Mouse (Mus musculus): ENCODE data around the gene H2-DMb1.

Gene H2-DMb1

GRCm38 (mm10) chr17:34123111-34123510 is 29.8 kb upstream of the H2-DMb1 start:
- DNase-seq (ENCODE audit: low read depth, low spot score): no peak

GRCm38 (mm10) chr17:34123518-34123917 is 29.4 kb upstream of the H2-DMb1 start:
- DNase-seq (ENCODE audit: low read depth, low spot score): no peak

DNA sequence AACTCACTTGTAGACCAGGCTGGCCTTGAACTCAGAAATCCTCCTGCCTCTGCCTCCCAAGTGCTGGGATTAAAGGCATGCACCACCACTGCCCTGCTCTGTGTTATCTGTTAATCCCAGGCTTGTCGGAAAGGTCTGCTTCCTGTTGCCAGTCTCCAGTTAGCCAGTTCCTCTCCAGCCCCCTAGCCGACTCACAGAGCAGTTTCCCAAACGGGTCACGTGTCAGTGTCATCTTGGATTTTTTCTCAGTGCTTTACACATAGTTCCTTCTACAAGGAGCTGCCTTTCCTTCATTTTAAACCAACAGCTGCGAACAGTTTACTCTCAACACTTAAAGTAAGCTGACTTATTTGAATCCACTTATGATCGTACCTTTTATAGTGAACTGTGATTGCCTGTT is 28.2 kb upstream of the H2-DMb1 start:
- no peak for DNase-seq (ENCODE audit: low read depth, low spot score)

- DNase-seq (ENCODE audit: low read depth, low spot score): no peak
Observed at GRCm38 (mm10) chr17:34126826-34127420, 25.9 kb upstream of the H2-DMb1 start.

DNA sequence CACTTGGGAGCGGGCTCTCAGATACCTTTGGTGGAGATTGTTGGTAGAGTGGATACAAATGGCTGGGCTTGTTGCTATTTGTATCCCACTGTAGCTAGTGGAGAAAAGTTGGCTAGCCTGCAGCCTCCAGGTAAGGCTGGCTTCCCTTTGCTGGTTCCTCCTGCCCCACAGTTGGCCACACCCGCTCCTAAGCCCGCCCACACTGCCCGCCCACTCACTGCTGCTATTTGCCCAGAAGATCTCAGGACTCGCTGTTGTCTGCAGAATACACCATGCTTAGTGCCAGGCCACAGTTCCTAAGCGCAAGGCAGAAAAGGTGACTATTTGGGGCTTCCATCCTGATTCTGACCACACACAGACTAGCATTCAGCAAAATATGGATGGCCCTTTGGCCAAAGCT is 25.4 kb upstream of the H2-DMb1 start:
- DNase-seq (ENCODE audit: low read depth, low spot score): no peak

DNA sequence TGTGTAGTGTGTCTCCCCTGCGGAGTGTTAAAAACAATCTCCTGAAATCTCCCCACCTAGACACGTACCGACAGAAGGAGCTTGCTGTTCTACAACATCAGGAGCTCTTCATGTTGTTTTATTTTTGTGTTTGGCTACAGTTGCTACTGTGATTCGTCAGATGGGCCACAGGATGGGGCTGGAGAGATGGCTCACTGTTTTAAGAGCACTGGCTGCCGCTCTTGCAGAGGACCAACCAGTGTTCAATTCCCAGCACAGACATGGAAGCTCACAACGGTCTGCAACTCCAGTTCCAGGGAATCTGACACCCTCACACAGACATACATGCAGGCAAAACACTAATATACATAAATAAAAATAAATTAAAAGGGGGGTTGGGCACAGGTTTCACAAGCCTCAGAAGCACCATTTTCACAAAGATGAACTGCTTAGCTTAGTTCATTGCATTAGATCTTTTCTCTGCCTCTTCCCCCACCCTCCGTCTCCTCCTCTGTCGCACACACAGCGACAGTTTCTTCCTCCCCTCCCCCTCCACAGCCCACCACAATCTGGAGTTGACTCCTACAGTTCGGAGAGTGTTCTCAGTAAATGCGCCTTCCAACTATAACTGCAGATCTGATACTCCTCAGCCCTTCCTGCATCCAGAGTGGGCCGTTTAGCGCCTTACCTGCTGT is 24.5 kb upstream of the H2-DMb1 start:
- no peak for DNase-seq (ENCODE audit: low read depth, low spot score)

GRCm38 (mm10) chr17:34128944-34129791 is 23.7 kb upstream of the H2-DMb1 start:
- no peak for DNase-seq (ENCODE audit: low read depth, low spot score)

GRCm38 (mm10) chr17:34130073-34130947 is 22.6 kb upstream of the H2-DMb1 start:
- DNase-seq (ENCODE audit: low read depth, low spot score): no peak

DNA sequence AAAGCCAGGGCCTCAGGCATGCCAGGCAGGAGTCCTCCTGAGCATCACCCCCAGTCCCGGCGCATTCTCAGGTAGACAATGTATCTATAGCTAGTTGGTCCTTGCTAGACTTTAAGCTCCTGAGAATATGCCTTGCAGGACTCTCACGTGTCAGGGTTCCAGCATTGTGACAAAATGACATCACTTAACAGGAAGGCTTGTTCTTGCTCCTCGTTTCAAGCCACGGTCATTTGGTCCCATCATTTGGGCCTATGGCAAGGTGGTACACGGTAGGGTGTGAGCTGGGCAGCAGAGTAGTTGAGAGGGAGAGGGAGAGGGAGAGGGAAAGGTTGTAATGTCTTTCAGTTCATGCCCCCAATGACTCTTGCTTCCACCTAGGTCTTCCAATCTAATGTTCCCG is 21.0 kb upstream of the H2-DMb1 start:
- no peak for DNase-seq (ENCODE audit: low read depth, low spot score)

- DNase-seq (ENCODE audit: low read depth, low spot score): no peak
Observed at GRCm38 (mm10) chr17:34133289-34133688, 19.6 kb upstream of the H2-DMb1 start.

- DNase-seq (ENCODE audit: low read depth, low spot score): no peak
Observed at GRCm38 (mm10) chr17:34134451-34134850, 18.4 kb upstream of the H2-DMb1 start.

DNA sequence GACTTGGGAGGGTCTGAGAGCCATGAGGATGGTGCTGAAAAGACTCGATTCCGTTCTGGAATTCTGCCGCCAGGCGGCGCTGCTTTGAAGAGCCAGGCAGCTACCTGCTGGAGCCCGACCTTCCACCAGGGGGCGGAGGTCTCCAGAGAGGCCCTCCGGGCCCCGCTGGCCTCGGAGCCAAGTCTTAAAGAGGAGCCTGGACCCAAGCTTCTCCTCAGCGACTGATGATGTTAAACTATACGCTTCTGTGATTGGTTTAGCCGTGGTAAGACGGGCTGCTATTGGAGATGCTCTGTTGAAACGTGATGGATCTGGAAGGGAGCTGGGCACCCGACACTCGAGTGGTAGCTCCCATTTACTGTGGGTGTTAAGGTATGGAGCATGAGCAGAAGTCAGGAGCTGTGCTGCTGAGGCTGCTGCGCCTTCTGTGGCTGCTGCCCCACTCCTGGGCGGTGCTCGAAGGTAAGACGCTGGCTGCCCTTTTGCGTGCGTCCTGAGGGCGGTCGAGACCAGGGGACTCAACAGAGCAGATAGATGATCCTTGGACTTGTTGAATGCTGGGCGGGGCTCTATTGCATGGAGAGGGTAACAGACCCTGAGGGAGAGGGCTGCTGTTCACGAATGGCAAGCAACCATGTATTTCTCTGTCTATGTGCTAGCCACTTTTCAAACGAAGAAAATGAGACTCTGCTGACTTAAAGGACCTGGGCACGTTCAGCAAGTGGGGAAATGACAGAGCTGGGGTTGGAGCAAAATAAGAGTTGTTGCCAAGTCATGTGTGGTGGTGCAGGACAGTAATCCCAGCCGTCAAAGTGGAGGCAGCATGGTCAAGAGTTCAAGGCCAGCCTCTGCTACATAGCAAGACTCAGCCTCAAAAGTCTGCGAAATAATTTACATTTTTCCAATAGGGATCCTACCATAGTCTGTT is 17.3 kb upstream of the H2-DMb1 start:
- peak; percentile 84 for DNase-seq (ENCODE audit: low read depth, low spot score)

- no peak for DNase-seq (ENCODE audit: low read depth, low spot score)
Observed at GRCm38 (mm10) chr17:34137601-34138000, 15.3 kb upstream of the H2-DMb1 start.

GRCm38 (mm10) chr17:34138655-34139054 is 14.2 kb upstream of the H2-DMb1 start:
- DNase-seq (ENCODE audit: low read depth, low spot score): no peak

DNA sequence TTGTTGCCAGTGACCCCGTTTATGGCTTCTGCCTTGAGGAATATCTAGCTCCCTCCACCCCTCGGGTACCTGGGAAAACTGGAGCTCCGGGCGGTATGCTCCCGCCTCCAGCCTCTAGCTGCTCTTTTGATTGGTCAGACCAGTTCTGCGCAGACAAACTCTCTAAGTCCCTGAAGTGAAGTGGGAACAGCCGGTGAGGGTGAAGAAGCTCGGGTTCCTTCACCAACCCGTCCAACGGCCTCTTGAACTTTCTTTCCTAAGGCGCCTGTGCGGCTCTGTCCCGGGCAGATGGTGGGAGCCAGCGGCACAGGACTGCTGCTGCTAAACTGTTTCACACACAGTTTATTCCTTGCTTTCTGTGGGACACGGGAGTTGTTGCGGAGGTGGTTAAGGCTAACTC is 13.5 kb upstream of the H2-DMb1 start:
- DNase-seq (ENCODE audit: low read depth, low spot score): no peak

DNA sequence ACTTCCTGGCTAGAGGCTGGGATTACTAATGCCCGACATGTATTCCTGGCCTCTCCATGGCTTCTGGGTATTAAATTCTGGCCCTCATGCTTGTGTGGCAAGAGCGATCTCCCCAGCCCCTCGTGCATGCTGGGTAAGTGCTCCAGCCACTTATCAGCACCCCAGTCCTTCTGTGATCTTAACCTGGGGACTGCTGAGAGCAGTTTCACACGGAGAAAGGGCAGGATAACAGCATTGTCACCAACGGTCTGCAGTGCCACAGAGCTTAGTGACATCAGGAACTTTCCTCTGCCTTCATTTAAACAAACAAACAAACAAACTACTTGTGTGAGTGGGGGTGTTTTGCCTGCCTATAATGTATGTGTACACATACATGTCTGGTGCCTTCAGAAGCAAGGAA is 12.6 kb upstream of the H2-DMb1 start:
- no peak for DNase-seq (ENCODE audit: low read depth, low spot score)

DNA sequence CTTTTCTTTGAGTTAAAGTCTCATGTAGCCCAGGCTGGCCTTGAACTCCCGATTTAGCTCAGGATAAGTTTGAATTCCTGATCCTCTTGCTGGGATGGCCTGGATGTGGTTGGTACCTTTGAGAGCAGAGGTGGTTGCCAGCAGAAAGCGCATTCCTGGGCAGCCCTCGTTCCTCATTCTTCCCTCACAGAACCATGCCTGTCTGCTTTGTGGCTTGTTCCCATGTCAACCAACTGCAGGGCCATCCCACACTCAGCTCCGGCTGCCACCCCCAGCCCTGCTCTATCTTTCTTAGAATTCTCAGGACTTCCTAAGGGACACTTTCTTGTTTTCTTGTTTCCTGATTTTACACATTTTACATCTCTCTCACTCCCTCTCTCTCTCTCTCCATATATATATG is 11.4 kb upstream of the H2-DMb1 start:
- DNase-seq (ENCODE audit: low read depth, low spot score): no peak

- no peak for DNase-seq (ENCODE audit: low read depth, low spot score)
Observed at GRCm38 (mm10) chr17:34142456-34143010, 10.3 kb upstream of the H2-DMb1 start.

- no peak for DNase-seq (ENCODE audit: low read depth, low spot score)
Observed at GRCm38 (mm10) chr17:34143033-34143432, 9.8 kb upstream of the H2-DMb1 start, which contains the start of gene H2-DMb2. Gene H2-DMb2 (plus strand): TSS chr17:34143307.

DNA sequence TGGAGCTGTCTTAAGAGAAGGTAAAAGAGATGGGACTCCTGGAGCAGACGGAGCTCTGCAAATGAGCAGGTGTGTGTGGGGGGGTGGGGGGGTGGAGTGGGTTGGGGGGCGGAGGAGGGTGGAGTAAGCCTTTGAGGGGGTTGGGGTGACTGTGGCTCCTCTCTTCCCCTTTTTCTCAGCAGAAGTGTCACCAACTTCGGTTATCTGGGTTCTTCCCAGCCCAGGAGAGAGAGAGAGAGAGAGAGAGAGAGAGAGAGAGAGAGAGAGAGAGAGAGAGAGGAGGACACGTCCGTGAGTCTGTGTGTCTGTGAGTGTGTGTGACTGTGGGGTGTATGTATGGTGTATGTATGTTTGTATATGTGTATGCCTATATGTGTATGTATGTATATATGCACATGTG is 9.4 kb upstream of the H2-DMb1 start:
- DNase-seq (ENCODE audit: low read depth, low spot score): no peak

Measured in retina, adult 2 months (tissue).